ENCODE assay signal across 8 mouse cellular contexts in the genomic region with DNA sequence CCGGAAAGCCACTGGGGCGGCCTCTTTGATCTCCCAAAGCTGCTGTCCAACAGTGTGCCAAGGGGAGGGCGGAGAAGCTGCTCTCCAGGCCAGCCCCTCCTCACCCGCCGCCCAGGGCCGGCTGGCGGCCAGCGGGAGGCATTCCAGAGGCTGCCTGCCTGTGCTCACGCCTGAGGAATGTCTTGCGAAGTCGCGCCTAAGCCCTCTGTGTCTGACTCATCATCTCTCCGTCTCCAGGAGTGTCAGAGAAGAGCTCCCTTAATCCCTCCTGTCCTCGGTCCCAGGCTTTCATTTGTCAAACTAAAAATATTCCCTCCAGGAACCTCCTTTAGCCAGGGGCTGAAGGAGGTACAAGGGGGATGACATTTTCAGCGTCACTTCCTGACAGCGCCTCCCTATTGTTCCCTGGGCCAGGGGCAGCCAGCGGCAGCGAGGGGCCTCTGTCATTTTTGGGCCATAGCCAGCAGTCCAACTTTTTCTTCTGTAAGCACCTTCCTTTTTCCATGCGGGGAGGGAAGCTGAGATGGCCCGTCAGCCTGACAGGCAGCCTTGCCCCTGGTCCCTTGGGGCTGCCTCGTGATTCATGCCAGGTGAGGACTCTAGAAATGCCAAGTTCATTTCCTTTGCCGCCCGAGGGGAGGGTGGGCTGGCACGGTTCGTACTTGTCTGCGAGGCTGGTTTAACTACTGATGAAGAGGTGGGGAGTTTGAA.
DNase-seq lines count a peak whose midpoint lies in the region; ATAC-seq lines count a peak whose summit lies in the region.

No protein-coding gene starts in this region.

- no peak overlapping the region for H3K9ac ChIP-seq in forebrain, embryonic 12.5 days
- H3K9ac ChIP-seq in heart, embryonic 13.5 days = peak overlapping the region; percentile 9
- H3K9ac ChIP-seq in kidney, embryonic 15.5 days = no peak overlapping the region
- H3K9ac ChIP-seq in neural tube, embryonic 12.5 days = peak overlapping the region; percentile 38; the same call in 1 of the 2 replicates

- H3K4me3 ChIP-seq in forebrain, embryonic 12.5 days (replicated peaks) = peak overlapping the region; percentile 19
- H3K4me3 ChIP-seq in heart, embryonic 13.5 days = peak overlapping the region; percentile 41
- peak overlapping the region; percentile 24 for H3K4me3 ChIP-seq in kidney, embryonic 15.5 days (replicated peaks)
- peak overlapping the region; percentile 17 for H3K4me3 ChIP-seq in neural tube, embryonic 12.5 days

- peak overlapping the region; percentile 61; the same call in 1 of the 2 replicates for H3K27ac ChIP-seq in forebrain, embryonic 12.5 days
- peak overlapping the region; percentile 79 for H3K27ac ChIP-seq in heart, embryonic 13.5 days (replicated peaks)
- peak overlapping the region; percentile 48 for H3K27ac ChIP-seq in kidney, embryonic 15.5 days
- H3K27ac ChIP-seq in neural tube, embryonic 12.5 days = no peak overlapping the region

- H3K27me3 ChIP-seq in forebrain, embryonic 12.5 days = no peaks in the 10 kb centered on the region; the same call in none of the 2 replicates
- H3K27me3 ChIP-seq in heart, embryonic 13.5 days (replicated peaks) = no peaks in the 10 kb centered on the region
- peaks cover 10% of the 10 kb centered on the region for H3K27me3 ChIP-seq in kidney, embryonic 15.5 days
- no peaks in the 10 kb centered on the region for H3K27me3 ChIP-seq in neural tube, embryonic 12.5 days (replicated peaks)

- peak overlapping the region; percentile 46 for H3K4me2 ChIP-seq in forebrain, embryonic 12.5 days
- peak overlapping the region; percentile 66 for H3K4me2 ChIP-seq in heart, embryonic 13.5 days
- peak overlapping the region; percentile 55 for H3K4me2 ChIP-seq in kidney, embryonic 15.5 days
- peak overlapping the region; percentile 55 for H3K4me2 ChIP-seq in neural tube, embryonic 12.5 days (replicated peaks)

- peaks cover 23% of the 10 kb centered on the region for H3K4me1 ChIP-seq in forebrain, embryonic 12.5 days
- peaks cover 29% of the 10 kb centered on the region for H3K4me1 ChIP-seq in heart, embryonic 13.5 days
- peaks cover 24% of the 10 kb centered on the region for H3K4me1 ChIP-seq in kidney, embryonic 15.5 days
- H3K4me1 ChIP-seq in neural tube, embryonic 12.5 days = peaks cover 15% of the 10 kb centered on the region

- H3K36me3 ChIP-seq in forebrain, embryonic 12.5 days (replicated peaks) = no peaks in the 10 kb centered on the region
- no peaks in the 10 kb centered on the region for H3K36me3 ChIP-seq in heart, embryonic 13.5 days
- H3K36me3 ChIP-seq in kidney, embryonic 15.5 days = no peaks in the 10 kb centered on the region
- H3K36me3 ChIP-seq in neural tube, embryonic 12.5 days = no peaks in the 10 kb centered on the region

- H3K9me3 ChIP-seq in forebrain, embryonic 12.5 days = no peaks in the 10 kb centered on the region
- H3K9me3 ChIP-seq in heart, embryonic 13.5 days = no peaks in the 10 kb centered on the region
- no peaks in the 10 kb centered on the region for H3K9me3 ChIP-seq in kidney, embryonic 15.5 days (replicated peaks)
- no peaks in the 10 kb centered on the region for H3K9me3 ChIP-seq in neural tube, embryonic 12.5 days

- ATAC-seq in forebrain, embryonic 12.5 days (ENCODE audit: low FRiP score) = peak; percentile 76; the same call in 1 of the 2 replicates
- peak; percentile 66 for ATAC-seq in heart, embryonic 13.5 days (ENCODE audit: extremely low read depth, insufficient number of reproducible peaks, low FRiP score, low TSS enrichment)
- ATAC-seq in kidney, embryonic 15.5 days (replicated peaks; ENCODE audit: low FRiP score) = peak; percentile 93
- peak; percentile 66; the same call in 1 of the 2 replicates for ATAC-seq in neural tube, embryonic 12.5 days (ENCODE audit: low FRiP score, low read depth)

- peak; percentile 6 for DNase-seq in thymus, postnatal 25 days
- DNase-seq in thymus, postnatal 10 days (ENCODE audit: low spot score in 2 of 2) = no peak
- peak; percentile 53 for DNase-seq in liver
- peak; percentile 86 for DNase-seq in urinary bladder, postnatal 25 days (ENCODE audit: low spot score)

- WGBS in forebrain, embryonic 12.5 days = 10% methylated on average over 26 of the region's 26 CpGs
- 3% methylated on average over 26 of the region's 26 CpGs for WGBS in heart, embryonic 13.5 days
- WGBS in kidney, embryonic 15.5 days = 4% methylated on average over 26 of the region's 26 CpGs
- 11% methylated on average over 26 of the region's 26 CpGs for WGBS in neural tube, embryonic 12.5 days

Comparison
In these comparisons a context has a peak if more than half of its experiments do, and no peak if none do; other contexts are left out.
1. DNase-seq: peak in thymus, postnatal 25 days (single experiment), liver (single experiment) and urinary bladder, postnatal 25 days (single experiment); none in thymus, postnatal 10 days (0 of 2).
2. H3K9ac ChIP-seq: peak in heart, embryonic 13.5 days (single experiment) and neural tube, embryonic 12.5 days (single experiment); none in forebrain, embryonic 12.5 days (single experiment) and kidney, embryonic 15.5 days (single experiment).
3. Peak in every context shown above with its lines, with median percentiles within 50 percentile points of each other: ATAC-seq, H3K4me2 ChIP-seq and H3K4me3 ChIP-seq.